Mouse (Mus musculus) gastrocnemius, adult 2 months (tissue): ENCODE measurements around the gene Mup1. TPM values are rescaled to one million over a fixed set of nuclear protein-coding genes. Genes with fewer than 3 reads are reported as not detected.
"Not testable (repeated sequence)": the region's sequence is repeated elsewhere in the genome, so short reads cannot be mapped to it uniquely, and the experiment has no call there.

Experiments used
- DNase-seq: peaks from one replicate; pipeline ENCODE4 v3.0.0; 2022
- H3K27ac ChIP-seq: fragments of 200-600 bp; 2 replicates; pipeline ENCODE4 v1.8.1; 2022; ENCODE audit warnings: mild to moderate bottlenecking
- H3K4me3 ChIP-seq: fragments of 200-600 bp; 2 replicates; pipeline ENCODE4 v1.8.1; 2022; ENCODE audit warnings: mild to moderate bottlenecking, moderate library complexity
- intact Hi-C: fragments of 180-260 bp; cut with DNase I; formaldehyde crosslinking; loops from one replicate; pipeline ENCODE4 v1.15.1; 2025
- long read RNA-seq, 2 experiments: library from polyadenylated mRNA; stranded (forward); transcript quantifications; one replicate each; pipeline ENCODE4 v2.0.0; 2021
- total RNA-seq, 2 experiments: library from RNA; stranded (reverse); gene quantifications; 2 replicates each; pipeline ENCODE4 v1.2.3; 2021

The Mup1 gene
- not detected for total RNA-seq
- long read RNA-seq, experiment 1, result 0 reads
- long read RNA-seq, experiment 2, result 0 reads

GRCm38 (mm10) chr4:60501860-60502259, at the start of gene Mup1:
Gene Mup1, minus strand, starts transcription at chr4:60501960.
- H3K4me3 ChIP-seq, H3K27ac ChIP-seq, intact Hi-C loops, DNase-seq: not testable (repeated sequence)

Other genes starting within 250 kb of the Mup1 start
- gene Mup9, start 80.0 kb downstream of the Mup1 start, total RNA-seq, result not detected
- gene Mup10, start 80.2 kb upstream of the Mup1 start, total RNA-seq, result not detected
- gene Mup11, start 160.5 kb upstream of the Mup1 start, total RNA-seq, result under 1 TPM in 1 of 2 experiments, not detected in 1; 0.47 TPM
- gene Mup12, start 239.4 kb upstream of the Mup1 start, total RNA-seq, result not detected